ENCODE assay signal across 8 mouse cellular contexts in the genomic region with DNA sequence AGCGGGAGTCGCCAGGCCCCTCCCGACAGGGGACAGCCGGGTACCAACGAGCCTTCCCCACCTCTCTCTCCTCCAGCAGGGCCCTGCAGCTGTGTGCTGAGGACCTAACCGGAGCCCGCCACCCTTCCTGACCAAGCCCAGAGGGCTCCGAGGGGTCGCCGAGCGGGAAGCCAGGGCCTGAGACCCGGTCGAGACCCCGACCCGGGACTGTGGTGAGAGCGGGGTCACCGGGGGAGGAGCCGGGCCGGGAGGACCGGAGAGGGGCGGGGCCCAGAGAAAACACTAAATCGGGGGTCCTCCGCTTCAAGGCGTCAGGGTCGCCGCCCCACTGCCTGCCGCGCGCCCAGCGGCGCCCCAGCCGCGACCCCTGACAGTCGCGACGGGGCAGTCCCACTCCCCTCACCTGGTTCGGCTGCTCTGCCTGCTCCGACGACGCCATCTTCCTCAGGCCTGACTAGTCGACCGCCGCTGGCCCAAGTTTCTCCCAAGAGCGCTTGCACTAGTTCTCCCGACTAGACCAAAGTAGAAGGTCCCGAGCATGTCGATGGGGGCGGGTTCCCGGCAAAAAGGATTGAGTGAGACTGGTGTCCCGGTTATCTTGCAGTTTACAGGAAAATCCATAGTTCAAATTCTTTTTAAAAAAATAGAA. TPM values are rescaled to one million over a fixed set of nuclear protein-coding genes. Genes with fewer than 3 reads are reported as not detected.
DNase-seq lines count a peak whose midpoint lies in the region; ATAC-seq and TF ChIP-seq lines count a peak whose summit lies in the region.

Gene Pex14, minus strand, starts transcription at position 508 of the 649 bp plus-strand sequence.

- peaks cover 9% of the 10 kb centered on the region for H3K4me1 ChIP-seq in hindbrain, postnatal 0 days (ENCODE audit: insufficient read depth, low read length)

- peak within 1 kb of the TSS; percentile 96 for H3K27ac ChIP-seq in gastrocnemius, adult 2 months
- H3K27ac ChIP-seq in hindbrain, postnatal 0 days = peak within 1 kb of the TSS; percentile 33
- H3K27ac ChIP-seq in left cerebral cortex, adult 2 months = peak within 1 kb of the TSS; percentile 81

- no peak for TF ChIP-seq CTCF in gastrocnemius, adult 2 months (IDR thresholded peaks at IDR 0.05)
- TF ChIP-seq CTCF in hindbrain, postnatal 0 days (IDR thresholded peaks at IDR 0.05; ENCODE audit: low read depth) = no peak
- no peak for TF ChIP-seq CTCF in left cerebral cortex, adult 2 months (IDR thresholded peaks at IDR 0.05)

- ATAC-seq in hindbrain, postnatal 0 days = peak; percentile 83
- ATAC-seq in megakaryocyte, adult 5-6 weeks (ENCODE audit: poor library complexity, severe bottlenecking) = peak; percentile 86

- under 1% methylated on average over 50 of the region's 50 CpGs for WGBS in hindbrain, postnatal 0 days

- peak within 1 kb of the TSS; percentile 81 for H3K9ac ChIP-seq in hindbrain, postnatal 0 days (replicated peaks; ENCODE audit: low read length)

- H3K4me3 ChIP-seq in gastrocnemius, adult 2 months = peak within 1 kb of the TSS; percentile 86
- H3K4me3 ChIP-seq in hindbrain, postnatal 0 days (ENCODE audit: low read length) = peak within 1 kb of the TSS; percentile 75
- peak within 1 kb of the TSS; percentile 97 for H3K4me3 ChIP-seq in left cerebral cortex, adult 2 months

- no peaks in the 10 kb centered on the region for H3K27me3 ChIP-seq in hindbrain, postnatal 0 days (ENCODE audit: insufficient read depth, low read length)

- intact Hi-C loops in gastrocnemius, adult 2 months (cut with DNase I) = no loop called here
- intact Hi-C loops in left cerebral cortex, adult 2 months (cut with DNase I) = no loop called here

- H3K36me3 ChIP-seq in hindbrain, postnatal 0 days (ENCODE audit: insufficient read depth, low read length) = no peaks in the 10 kb centered on the region

- no peaks in the 10 kb centered on the region for H3K9me3 ChIP-seq in hindbrain, postnatal 0 days (ENCODE audit: low read length)

- H3K4me2 ChIP-seq in hindbrain, postnatal 0 days (ENCODE audit: low read depth, low read length) = peak within 1 kb of the TSS; percentile 95

- DNase-seq in WW6 (ENCODE audit: low read depth, low spot score) = peak; percentile 56
- peak; percentile 84 to 85 for DNase-seq in cerebellum, postnatal 4 days (ENCODE audit: low spot score in 2 of 2)
- DNase-seq in gastrocnemius, adult 2 months = peak; percentile 92
- DNase-seq in hindbrain, postnatal 0 days (ENCODE audit: low spot score) = peak; percentile 94
- peak; percentile 89 to 90 for DNase-seq in left cerebral cortex, adult 2 months (ENCODE audit: extremely low spot score in 1 of 2, low spot score in 2 of 2)
- peak; percentile 95 for DNase-seq in right cerebral cortex, adult 2 months (ENCODE audit: low spot score in 2 of 2)
- peak; percentile 92 for DNase-seq in urinary bladder, postnatal 14 days (ENCODE audit: low spot score)

RNA-seq across cellular contexts. Expression of gene Pex14, which starts in this region (rescaled TPM):
- total RNA-seq in gastrocnemius, adult 2 months (2021) = 10 to 100 TPM; 21.6 to 24.3 TPM
- total RNA-seq in hindbrain, postnatal 0 days (2014; rRNA removed) = 70.4 and 81.7 TPM in 2 replicates
- 62.1 and 62.9 TPM in 2 replicates for polyA plus RNA-seq in hindbrain, postnatal 0 days (2015; fragmentation: Nextera tagmentation; extraction: Ambion mirVana)
- 10 to 100 TPM; 49.3 to 50.4 TPM for total RNA-seq in left cerebral cortex, adult 2 months (2021)
- 7.7 and 7.8 TPM in 2 replicates for total RNA-seq in megakaryocyte, adult 5-6 weeks (2015)
- total RNA-seq in megakaryocyte, adult 5-6 weeks (2017) = 10.7 and 12.3 TPM in 2 replicates

Comparison
In these comparisons a context has a peak if more than half of its experiments do, and no peak if none do; other contexts are left out.
1. Peak in every context shown above with its lines: DNase-seq, ATAC-seq, H3K4me3 ChIP-seq and H3K27ac ChIP-seq.
2. H3K27ac ChIP-seq: peak in every context shown above with its lines; median percentile 96 in gastrocnemius, adult 2 months; 81 in left cerebral cortex, adult 2 months; 33 in hindbrain, postnatal 0 days.